Mouse (Mus musculus) stomach, postnatal 0 days (tissue): ENCODE results near the gene Acss1.

Experiments used
- CTCF ChIP-seq: IDR thresholded peaks from 2 replicates; pipeline ENCODE4 v1.5.1; 2016; ENCODE audit warnings: antibody characterized with exemption, low read depth, mild to moderate bottlenecking, moderate library complexity
- EP300 ChIP-seq: optimal IDR thresholded peaks from 2 replicates; pipeline ENCODE3; 2016; ENCODE audit warnings: antibody characterized with exemption

- TF ChIP-seq CTCF (no peak), EP300 (no peak)
These were observed 23.3 kb upstream of the Acss1 start for GRCm38 (mm10) chr2:150691481-150692170.
